Comparison of ENCODE assay signal across 9 mouse cellular contexts in genomic region chr11:4217914-4218629, GRCm38 (mm10). TPM values are rescaled to one million over a fixed set of nuclear protein-coding genes. Genes with fewer than 3 reads are reported as not detected.
A peak's percentile ranks its signal among the peaks of the same experiment; 100 is the strongest.
DNase-seq lines count a peak whose midpoint lies in the region; ATAC-seq and TF ChIP-seq lines count a peak whose summit lies in the region.
"Had no signal": no experiment of that assay in that cellular context is flagged by ENCODE, and none has a peak within 500 bp of the region (broad histone marks: within the 10 kb centered on the region; RNA-seq: fewer than 3 reads in every experiment).

Castor1 (plus strand) TSS chr11:4218225.

- intact Hi-C loops in heart, adult 2 months (cut with DNase I): loop anchor here (1.0 to 2.0 kb wide), 3 partner anchors 15 to 122 kb away; partner anchors contain the start of genes Ccdc157 and Sf3a1

- H3K27me3 ChIP-seq in embryonic facial prominence, embryonic 15.5 days: no peaks in the 10 kb centered on the region
- H3K27me3 ChIP-seq in heart, adult 2 months (ENCODE audit: control insufficient read depth, insufficient read depth, low read length): no peaks in the 10 kb centered on the region
- H3K27me3 ChIP-seq in liver, adult 2 months (ENCODE audit: control insufficient read depth, insufficient read depth, low read length): no peaks in the 10 kb centered on the region
- no peaks in the 10 kb centered on the region for H3K27me3 ChIP-seq in myocyte (ENCODE audit: control insufficient read depth, insufficient read depth, insufficient read length)
- H3K27me3 ChIP-seq: Patski had no signal

- TF ChIP-seq POLR2A in heart, adult 2 months (IDR thresholded peaks at IDR 0.05; ENCODE audit: insufficient read depth, low read depth, low read length): peak; percentile 78
- TF ChIP-seq POLR2A in liver, adult 2 months (IDR thresholded peaks at IDR 0.05; ENCODE audit: extremely low read depth, insufficient read depth, low read length): no peak
- peak; percentile 59 for TF ChIP-seq POLR2A in myocyte (IDR thresholded peaks at IDR 0.05; ENCODE audit: insufficient read length, low read depth)

- H3K4me2 ChIP-seq in embryonic facial prominence, embryonic 15.5 days (replicated peaks): peak within 1 kb of the TSS; percentile 94
- H3K4me2 ChIP-seq in myocyte (ENCODE audit: low read depth): peak within 1 kb of the TSS; percentile 73

- peak within 1 kb of the TSS; percentile 53 for H3K4me3 ChIP-seq in embryonic facial prominence, embryonic 15.5 days (replicated peaks)
- H3K4me3 ChIP-seq in heart, adult 2 months: peak within 1 kb of the TSS; percentile 77
- H3K4me3 ChIP-seq in liver, adult 2 months (ENCODE audit: insufficient read depth, low read depth, low read length): peak within 1 kb of the TSS; percentile 82
- H3K4me3 ChIP-seq in myocyte: peak within 1 kb of the TSS; percentile 13

- peaks cover 30% of the 10 kb centered on the region for H3K36me3 ChIP-seq in embryonic facial prominence, embryonic 15.5 days
- peaks cover 2% of the 10 kb centered on the region; the same call in 1 of the 2 replicates for H3K36me3 ChIP-seq in heart, adult 2 months (ENCODE audit: control insufficient read depth, insufficient read depth, low read length)
- peaks cover 3% of the 10 kb centered on the region; the same call in 1 of the 2 replicates for H3K36me3 ChIP-seq in liver, adult 2 months (ENCODE audit: control insufficient read depth, insufficient read depth, low read length)
- H3K36me3 ChIP-seq in myocyte (ENCODE audit: control insufficient read depth, insufficient read depth): no peaks in the 10 kb centered on the region

- H3K79me2 ChIP-seq in heart, adult 2 months (replicated peaks; ENCODE audit: control insufficient read depth, insufficient read depth, low read length): no peaks in the 10 kb centered on the region
- H3K79me2 ChIP-seq in liver, adult 2 months (ENCODE audit: control insufficient read depth, insufficient read depth, low read length): no peaks in the 10 kb centered on the region
- no peaks in the 10 kb centered on the region for H3K79me2 ChIP-seq in myocyte (ENCODE audit: control insufficient read depth, insufficient read depth)

- WGBS in embryonic facial prominence, embryonic 15.5 days: 1% methylated on average over 56 of the region's 56 CpGs
- WGBS in heart, adult 2 months: 2% methylated on average over 56 of the region's 56 CpGs
- 3% methylated on average over 56 of the region's 56 CpGs for WGBS in liver, adult 2 months

- no peaks in the 10 kb centered on the region for H3K9me3 ChIP-seq in embryonic facial prominence, embryonic 15.5 days (replicated peaks)

- H3K9ac ChIP-seq in embryonic facial prominence, embryonic 15.5 days: peak within 1 kb of the TSS; percentile 53
- H3K9ac ChIP-seq in heart, adult 2 months (ENCODE audit: low read depth, low read length): peak within 1 kb of the TSS; percentile 74
- H3K9ac ChIP-seq in liver, adult 2 months (ENCODE audit: low read depth, low read length): peak within 1 kb of the TSS; percentile 81

- peaks cover 21% of the 10 kb centered on the region for H3K4me1 ChIP-seq in embryonic facial prominence, embryonic 15.5 days
- H3K4me1 ChIP-seq in heart, adult 2 months (ENCODE audit: control insufficient read depth, insufficient read depth, low read length): peaks cover 15% of the 10 kb centered on the region
- H3K4me1 ChIP-seq in liver, adult 2 months (ENCODE audit: control insufficient read depth, insufficient read depth, low read length): peaks cover 2% of the 10 kb centered on the region; the same call in 1 of the 2 replicates

- peak; percentile 74 for ATAC-seq in embryonic facial prominence, embryonic 15.5 days (ENCODE audit: insufficient number of reproducible peaks, low FRiP score, low TSS enrichment, low read depth)
- ATAC-seq: Patski had no signal

- peak; percentile 71; the same call in 1 of the 2 replicates for TF ChIP-seq EP300 in heart, adult 2 months (IDR thresholded peaks at IDR 0.05; ENCODE audit: insufficient read depth, low read depth, low read length)

- H3ac ChIP-seq in myocyte (ENCODE audit: control insufficient read depth, insufficient read length): no peak within 1 kb of the TSS

- peak within 1 kb of the TSS; percentile 71 for H3K27ac ChIP-seq in embryonic facial prominence, embryonic 15.5 days (replicated peaks)
- H3K27ac ChIP-seq in heart, adult 2 months: peak within 1 kb of the TSS; percentile 96
- peak within 1 kb of the TSS; percentile 47 for H3K27ac ChIP-seq in liver, adult 2 months (replicated peaks; ENCODE audit: insufficient read depth, low read depth, low read length)

- TF ChIP-seq CTCF in heart, adult 2 months (IDR thresholded peaks at IDR 0.05): peak; percentile 21; the same call in 1 of the 2 replicates
- TF ChIP-seq CTCF in liver, adult 2 months (IDR thresholded peaks at IDR 0.05; ENCODE audit: low read depth, low read length): no peak

- DNase-seq in left cerebral cortex, adult 18-20 months (ENCODE audit: low spot score in 2 of 2): peak; percentile 49 to 60
- no peak for DNase-seq in left cerebral cortex, adult 11 months (ENCODE audit: low spot score)
- DNase-seq in heart, adult 2 months: peak; percentile 92 to 96
- peak; percentile 97 to 98 for DNase-seq in kidney, adult 8-10 months
- peak; percentile 91 for DNase-seq in liver, adult 2 months (ENCODE audit: extremely low read depth, low read depth, low spot score)
- DNase-seq in spleen, postnatal 4 days (ENCODE audit: low spot score in 2 of 2): peak; percentile 90 to 93

TF ChIP-seq in myocyte, 11 proteins besides CTCF, POLR2A, EP300 and RAD21:
- no peak for TF ChIP-seq MYOG (IDR thresholded peaks at IDR 0.05; ENCODE audit: control insufficient read depth in 1 of 3, insufficient read depth in 1 of 3, insufficient read length in 2 of 3, low read depth in 2 of 3)
- TF ChIP-seq CEBPB (IDR thresholded peaks at IDR 0.05; ENCODE audit: insufficient read depth, poor library complexity, severe bottlenecking): no peak
- no peak for TF ChIP-seq MAX (IDR thresholded peaks at IDR 0.05; ENCODE audit: low read depth)
- peak; percentile 33 for TF ChIP-seq SRF (IDR thresholded peaks at IDR 0.05; ENCODE audit: control insufficient read depth, insufficient read length, low read depth)

RNA-seq across cellular contexts. Expression of gene Castor1, which starts in this region (rescaled TPM):
- total RNA-seq in left cerebral cortex, adult 18-20 months (2021): 1 to 10 TPM; 3.1 to 3.2 TPM
- polyA plus RNA-seq in embryonic facial prominence, embryonic 15.5 days (2015; fragmentation: Nextera tagmentation; extraction: Ambion mirVana): 13.1 and 14.0 TPM in 2 replicates
- total RNA-seq in heart, adult 2 months (2021): 1 to 10 TPM; 4.0 to 5.9 TPM
- polyA plus RNA-seq in heart, adult 2 months (2012; rRNA removed): 10.7 and 13.5 TPM in 2 replicates
- total RNA-seq in liver, adult 2 months (2014; rRNA removed): 1.4 and 1.7 TPM in 2 replicates
- 2.3 and 2.5 TPM in 2 replicates for polyA plus RNA-seq in liver, adult 2 months (2012; rRNA removed)
- 3.1 TPM for polyA plus RNA-seq in myocyte (2012; fragmentation: generic; extraction: Trizol)

Comparison
In these comparisons a context has a peak if more than half of its experiments do, and no peak if none do; other contexts are left out.
1. H3K4me3 ChIP-seq: peak in every context shown above with its lines; median percentile 82 in liver, adult 2 months; 77 in heart, adult 2 months; 53 in embryonic facial prominence, embryonic 15.5 days; 13 in myocyte.